Mouse (Mus musculus) spleen, adult 2 months (tissue): ENCODE results near the gene Nudt5. TPM values are rescaled to one million over a fixed set of nuclear protein-coding genes. Genes with fewer than 3 reads are reported as not detected.
A peak's percentile ranks its signal among the peaks of the same experiment; 100 is the strongest.

ENCODE experiments used
- DNase-seq, 2 experiments: peaks; one replicate each; pipeline versions ENCODE4 v3.0.0 to v3.0.0-alpha.2; 2012 to 2021; ENCODE audit warnings: low spot score in 2 of 2, low read depth in 1 of 2
- H3K27ac ChIP-seq: fragments of 200-500 bp; 2 replicates; pipeline ENCODE4 v1.5.1; 2012; ENCODE audit warnings: low read length, inconsistent platforms; ENCODE audit not compliant: insufficient read depth
- H3K27me3 ChIP-seq: fragments of 200-500 bp; 2 replicates; pipeline ENCODE4 v1.6.1; 2012; ENCODE audit warnings: mild to moderate bottlenecking, moderate library complexity, low read length, inconsistent platforms; ENCODE audit not compliant: control insufficient read depth, insufficient read depth
- H3K36me3 ChIP-seq: fragments of 200-500 bp; 2 replicates; pipeline ENCODE4 v1.6.1; 2012; ENCODE audit warnings: mild to moderate bottlenecking, low read length, inconsistent platforms; ENCODE audit not compliant: control insufficient read depth, insufficient read depth
- H3K4me1 ChIP-seq: fragments of 200-500 bp; 2 replicates; pipeline ENCODE4 v1.6.1; 2011; ENCODE audit warnings: inconsistent platforms; ENCODE audit not compliant: control insufficient read depth, insufficient read depth, insufficient read length
- H3K4me3 ChIP-seq: fragments of 200-500 bp; 2 replicates; pipeline ENCODE4 v1.5.1; 2011; ENCODE audit warnings: mild to moderate bottlenecking, inconsistent platforms; ENCODE audit not compliant: insufficient read depth, insufficient read length; ENCODE audit errors: extremely low read depth
- CTCF ChIP-seq: fragments of 200-500 bp; IDR thresholded peaks from 2 replicates; pipeline ENCODE4 v1.5.1; 2011; ENCODE audit warnings: mild to moderate bottlenecking, inconsistent platforms; ENCODE audit not compliant: insufficient read depth, insufficient read length, insufficient replicate concordance; ENCODE audit errors: extremely low read depth
- POLR2A ChIP-seq: fragments of 200-500 bp; IDR thresholded peaks from 2 replicates; pipeline ENCODE4 v1.6.1; 2011; ENCODE audit warnings: low read depth, low read length, inconsistent platforms
- WGBS: fragments of 180-500 bp; shearing (Covaris S2); methylation state at CpG from one replicate; pipeline ENCODE4 v1.1.7; 2018; 5-methylcytosine and 5-hydroxymethylcytosine counted together
- polyA plus RNA-seq: library from polyadenylated mRNA; depleted of rRNA; stranded (reverse); fragments of >200 nt; gene quantifications from 2 replicates; pipeline ENCODE4 v1.2.3, GENCODE M21; 2012

The Nudt5 gene
- polyA plus RNA-seq, 1 experiment, result 5.1 TPM

- DNase-seq, result no peak
- Histone ChIP-seq H3K36me3 (peaks cover 5% of the 10 kb centered on the region; the same call in 1 of the 2 replicates), H3K27me3 (no peaks in the 10 kb centered on the region), H3K4me1 (no peaks in the 10 kb centered on the region), H3K27ac (no peak overlapping the region), H3K4me3 (no peak overlapping the region)
- 92% methylated on average over 2 of the region's 2 CpGs for WGBS
- TF ChIP-seq POLR2A (no peak), CTCF (no peak)
These were observed 22.9 kb downstream of the Nudt5 start for GRCm38 (mm10) chr2:5867681-5868080.

GRCm38 (mm10) chr2:5869746-5870145 lies 24.9 kb downstream of the Nudt5 start:
- H3K27me3 ChIP-seq, result no peaks in the 10 kb centered on the region
- no peaks in the 10 kb centered on the region for H3K4me1 ChIP-seq
- DNase-seq, result no peak
- peaks cover 6% of the 10 kb centered on the region; the same call in 1 of the 2 replicates for H3K36me3 ChIP-seq
- H3K4me3 ChIP-seq, result no peak overlapping the region
- WGBS, result 95% methylated on average over 5 of the region's 5 CpGs
- no peak for TF ChIP-seq POLR2A
- no peak for TF ChIP-seq CTCF
- H3K27ac ChIP-seq, result no peak overlapping the region

- no peak for DNase-seq
- Histone ChIP-seq H3K27me3 (no peaks in the 10 kb centered on the region), H3K27ac (no peak overlapping the region), H3K4me1 (no peaks in the 10 kb centered on the region), H3K4me3 (no peak overlapping the region), H3K36me3 (peaks cover 6% of the 10 kb centered on the region)
- TF ChIP-seq POLR2A (no peak), CTCF (no peak)
- WGBS, result 87% methylated on average over 3 of the region's 3 CpGs
These were observed 32.6 kb downstream of the Nudt5 start for GRCm38 (mm10) chr2:5877446-5877845.

GRCm38 (mm10) chr2:5888865-5889264 lies 44.0 kb downstream of the Nudt5 start:
- H3K36me3 ChIP-seq, result peaks cover 13% of the 10 kb centered on the region; the same call in 1 of the 2 replicates

GRCm38 (mm10) chr2:5889412-5889811 lies 44.6 kb downstream of the Nudt5 start:
- no peak for TF ChIP-seq CTCF
- no peak for TF ChIP-seq POLR2A
- WGBS, result 80% methylated on average over 2 of the region's 2 CpGs
- DNase-seq, result no peak
- H3K4me1 ChIP-seq, result no peaks in the 10 kb centered on the region; the same call in 1 of the 2 replicates
- no peak overlapping the region for H3K27ac ChIP-seq
- no peak overlapping the region for H3K4me3 ChIP-seq
- H3K27me3 ChIP-seq, result no peaks in the 10 kb centered on the region
- H3K36me3 ChIP-seq, result peaks cover 13% of the 10 kb centered on the region; the same call in 1 of the 2 replicates

More at GRCm38 (mm10) chr2:5888865-5889264, 44.0 kb downstream of the Nudt5 start:
- WGBS, result 90% methylated on average over 5 of the region's 5 CpGs
- no peak overlapping the region for H3K4me3 ChIP-seq
- no peaks in the 10 kb centered on the region for H3K27me3 ChIP-seq
- DNase-seq, result no peak
- no peak overlapping the region for H3K27ac ChIP-seq
- TF ChIP-seq CTCF, result no peak
- no peak for TF ChIP-seq POLR2A
- H3K4me1 ChIP-seq, result no peaks in the 10 kb centered on the region; the same call in 1 of the 2 replicates

- WGBS, result 74% methylated on average over 11 of the region's 11 CpGs
- no peak for TF ChIP-seq POLR2A
- no peak for TF ChIP-seq CTCF
- no peak overlapping the region for H3K27ac ChIP-seq
- H3K36me3 ChIP-seq, result peaks cover 1% of the 10 kb centered on the region; the same call in 1 of the 2 replicates
- no peaks in the 10 kb centered on the region; the same call in 1 of the 2 replicates for H3K4me1 ChIP-seq
- H3K27me3 ChIP-seq, result no peaks in the 10 kb centered on the region
- no peak for DNase-seq
- no peak overlapping the region for H3K4me3 ChIP-seq
These were observed 49.5 kb downstream of the Nudt5 start for GRCm38 (mm10) chr2:5894296-5894695.

- 2% methylated on average over 62 of the region's 62 CpGs for WGBS
- peak within 1 kb of the TSS; percentile 89 for H3K4me3 ChIP-seq
- no peaks in the 10 kb centered on the region for H3K27me3 ChIP-seq
- DNase-seq, result peak; percentile 87 to 99
- H3K27ac ChIP-seq, result peak within 1 kb of the TSS; percentile 28; the same call in 1 of the 2 replicates
- TF ChIP-seq POLR2A, result peak; percentile 65
- TF ChIP-seq CTCF, result no peak
- H3K36me3 ChIP-seq, result no peaks in the 10 kb centered on the region; the same call in 1 of the 2 replicates
- no peaks in the 10 kb centered on the region; the same call in 1 of the 2 replicates for H3K4me1 ChIP-seq
These were observed 50.2 kb downstream of the Nudt5 start, which contains the start of gene Sec61a2 for GRCm38 (mm10) chr2:5894843-5895570. Sec61a2 (minus strand) TSS chr2:5895432.
